Mouse (Mus musculus): ENCODE data around the gene Krt80.

DNA sequence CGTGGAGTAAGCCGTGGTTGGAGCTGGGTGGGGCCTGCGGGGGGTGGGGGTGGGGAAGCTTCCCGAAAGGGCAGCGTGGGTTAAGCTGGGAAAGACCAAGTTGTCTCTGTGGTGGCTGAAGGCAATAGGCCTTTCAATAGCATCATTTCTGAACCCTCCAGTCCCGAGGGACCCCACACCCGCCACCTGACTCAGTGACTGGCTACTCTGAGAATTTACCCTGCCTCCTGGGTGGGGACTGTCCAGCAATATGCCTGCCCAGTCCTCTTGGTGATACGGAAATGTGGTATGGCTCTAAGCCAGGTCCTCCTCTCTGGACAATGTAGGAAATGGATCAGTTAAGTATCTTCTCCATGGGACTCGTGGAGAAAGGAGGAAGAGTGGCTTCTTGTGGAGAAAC lies 11.8 kb upstream of the Krt80 start:
- TF ChIP-seq POLR2A (IDR thresholded peaks at IDR 0.05; ENCODE audit: low read depth, low read length) (no peak), CTCF (IDR thresholded peaks at IDR 0.05; ENCODE audit: extremely low read depth, insufficient read length, insufficient replicate concordance, low read depth, low read length) (no peak)
